Mouse (Mus musculus): ENCODE data around the gene Efcab7. TPM values are rescaled to one million over a fixed set of nuclear protein-coding genes. Genes with fewer than 3 reads are reported as not detected.
A peak's percentile ranks its signal among the peaks of the same experiment; 100 is the strongest.

Gene Efcab7
- total and polyA plus RNA-seq, 3 experiments = 10.6 to 57.0 (median 14.6) TPM

GRCm38 (mm10) chr4:99929613-99930517 is 100.9 kb downstream of the Efcab7 start, which contains the start of gene Itgb3bp:
Itgb3bp (minus strand) TSS chr4:99929813.
- DNase-seq (ENCODE audit: extremely low read depth) = peak; percentile 73
- Histone ChIP-seq H3K9ac (ENCODE audit: insufficient read depth, low read depth) (peak within 1 kb of the TSS; percentile 74), H3K27me3 (replicated peaks) (no peaks in the 10 kb centered on the region), H3K79me2 (replicated peaks; ENCODE audit: control insufficient read depth, extremely low read depth, insufficient read depth, poor library complexity, severe bottlenecking) (peaks cover 15% of the 10 kb centered on the region), H3K9me3 (replicated peaks; ENCODE audit: low read length) (no peaks in the 10 kb centered on the region), H3K27ac (ENCODE audit: insufficient read depth, low read depth) (peak within 1 kb of the TSS; percentile 68), H3K36me3 (replicated peaks in 1 of 2; ENCODE audit: control insufficient read depth in 1 of 2, insufficient read depth in 1 of 2, low read length in 1 of 2) (peaks cover 0 to 31% of the 10 kb centered on the region in 2 experiments), H3K4me3 (replicated peaks in 1 of 3; ENCODE audit: low read depth in 2 of 3, low read length in 2 of 3, poor library complexity in 1 of 3) (peak within 1 kb of the TSS; percentile 79 to 86 (median 81)), H3K4me2 (ENCODE audit: insufficient read depth, low read depth, poor library complexity, severe bottlenecking) (peak within 1 kb of the TSS; percentile 79), H3K4me1 (ENCODE audit: control insufficient read depth in 1 of 2, insufficient read depth in 2 of 2) (peaks cover 7 to 51% of the 10 kb centered on the region in 2 experiments)
- no peak for TF ChIP-seq MEF2A (IDR thresholded peaks at IDR 0.05; ENCODE audit: borderline replicate concordance, low read depth, low read length)
- peak; percentile 59 for TF ChIP-seq BHLHE40 (IDR thresholded peaks at IDR 0.05; ENCODE audit: low read depth, low read length)
- TF ChIP-seq ZKSCAN1 (IDR thresholded peaks at IDR 0.05; ENCODE audit: borderline replicate concordance, low read depth, low read length) = no peak
- TF ChIP-seq MXI1 (IDR thresholded peaks at IDR 0.05; ENCODE audit: low read depth, low read length) = peak; percentile 86
- no peak for TF ChIP-seq CHD1 (IDR thresholded peaks at IDR 0.05; ENCODE audit: low read depth, low read length)
- TF ChIP-seq RCOR1 (conservative IDR thresholded peaks at IDR 0.05; ENCODE audit: low read depth, low read length) = no peak
- peak; percentile 60; the same call in 1 of the 2 replicates for TF ChIP-seq POLR2A (IDR thresholded peaks at IDR 0.05; ENCODE audit: low read depth, low read length)
- no peak for TF ChIP-seq JUND (conservative IDR thresholded peaks at IDR 0.05; ENCODE audit: low read depth, low read length)
- TF ChIP-seq POLR2AphosphoS2 (IDR thresholded peaks at IDR 0.05; ENCODE audit: low read depth, low read length) = no peak
- TF ChIP-seq SIN3A (IDR thresholded peaks at IDR 0.05; ENCODE audit: low read length) = peak; percentile 53
- TF ChIP-seq TBP (conservative IDR thresholded peaks at IDR 0.05; ENCODE audit: low read depth, low read length) = no peak
- TF ChIP-seq NELFE (IDR thresholded peaks at IDR 0.05; ENCODE audit: low read depth, low read length) = peak; percentile 7
- peak; percentile 62; the same call in 1 of the 2 replicates for TF ChIP-seq ELF1 (IDR thresholded peaks at IDR 0.05; ENCODE audit: low read depth, low read length)
- no peak for TF ChIP-seq SMC3 (IDR thresholded peaks at IDR 0.05; ENCODE audit: low read depth, low read length)
- no peak for TF ChIP-seq CTCF (conservative IDR thresholded peaks at IDR 0.05 in 1 of 2, IDR thresholded peaks at IDR 0.05 in 1 of 2; ENCODE audit: low read depth in 2 of 2, low read length in 2 of 2)
- no peak for TF ChIP-seq MAFK (IDR thresholded peaks at IDR 0.05; ENCODE audit: insufficient replicate concordance, low read length)
- no peak; the same call in 1 of the 2 replicates for TF ChIP-seq HCFC1 (IDR thresholded peaks at IDR 0.05; ENCODE audit: low read depth, low read length)
- no peak for TF ChIP-seq E2F4 (IDR thresholded peaks at IDR 0.05; ENCODE audit: insufficient replicate concordance, low read depth, low read length)
- no peak for TF ChIP-seq IRF4 (IDR thresholded peaks at IDR 0.05; ENCODE audit: low read depth, low read length)
- peak; percentile 70; the same call in 1 of the 2 replicates for TF ChIP-seq UBTF (IDR thresholded peaks at IDR 0.05; ENCODE audit: low read depth, low read length)
- TF ChIP-seq USF2 (conservative IDR thresholded peaks at IDR 0.05; ENCODE audit: low read depth, low read length) = no peak
- no peak for TF ChIP-seq KAT2A (IDR thresholded peaks at IDR 0.05; ENCODE audit: insufficient replicate concordance, low read length)
- TF ChIP-seq NRF1 (IDR thresholded peaks at IDR 0.05; ENCODE audit: low read depth, low read length) = peak; percentile 79
- no peak; the same call in 1 of the 2 replicates for TF ChIP-seq ETS1 (conservative IDR thresholded peaks at IDR 0.05; ENCODE audit: low read depth, low read length)
- TF ChIP-seq USF1 (IDR thresholded peaks at IDR 0.05; ENCODE audit: low read depth, low read length) = no peak
- no peak for TF ChIP-seq RAD21 (IDR thresholded peaks at IDR 0.05; ENCODE audit: low read depth, low read length)
- no peak for TF ChIP-seq MYC (IDR thresholded peaks at IDR 0.05; ENCODE audit: low read depth, low read length)
- no peak for TF ChIP-seq PAX5 (IDR thresholded peaks at IDR 0.05; ENCODE audit: low read length)
- TF ChIP-seq GABPA (IDR thresholded peaks at IDR 0.05; ENCODE audit: insufficient replicate concordance, low read depth, low read length) = no peak
- no peak; the same call in none of the 2 replicates for TF ChIP-seq TCF12 (IDR thresholded peaks at IDR 0.05; ENCODE audit: low read depth, low read length)
- no peak for TF ChIP-seq MAZ (IDR thresholded peaks at IDR 0.05; ENCODE audit: low read depth, low read length)
- no peak for TF ChIP-seq ZC3H11A (IDR thresholded peaks at IDR 0.05; ENCODE audit: low read depth, low read length)
- TF ChIP-seq ZMIZ1 (IDR thresholded peaks at IDR 0.05; ENCODE audit: low read depth, low read length) = no peak
- TF ChIP-seq CHD2 (IDR thresholded peaks at IDR 0.05; ENCODE audit: low read length) = peak; percentile 89
- TF ChIP-seq EP300 (IDR thresholded peaks at IDR 0.05; ENCODE audit: low read length) = no peak
- no peak for TF ChIP-seq JUN (IDR thresholded peaks at IDR 0.05; ENCODE audit: insufficient read depth, low read depth, low read length)
- TF ChIP-seq ZNF384 (IDR thresholded peaks at IDR 0.05; ENCODE audit: low read depth, low read length) = no peak
- peak; percentile 45; the same call in 1 of the 2 replicates for TF ChIP-seq MAX (IDR thresholded peaks at IDR 0.05; ENCODE audit: low read length)
- in situ Hi-C loops (cut with MboI; ENCODE audit: low pct_ligation_motif_present, low pct_unique_long_range_greater_than_20kb, low sequenced_read_pairs) (no loop called here), dilution Hi-C loops (cut with MboI; ENCODE audit: extremely low pct_ligation_motif_present, extremely low pct_unique_long_range_greater_than_20kb, low sequenced_read_pairs) (no loop called here)

Measured in CH12.LX (cell line).